Mouse (Mus musculus) spleen, postnatal 36 days (tissue): ENCODE results near the gene Gm28042.
A peak's percentile ranks its signal among the peaks of the same experiment; 100 is the strongest.

Experiments used
- DNase-seq, 2 experiments: peaks; one replicate each; pipeline ENCODE4 v3.0.0; 2022; ENCODE audit warnings: low spot score in 2 of 2, mixed read lengths in 1 of 2

Gene Gm28042

GRCm38 (mm10) chr2:120011462-120012200 lies 15.7 kb upstream of the Gm28042 start:
- DNase-seq, result peak in 1 of 2 experiments; percentile 41

- DNase-seq, result no peak
Observed at GRCm38 (mm10) chr2:120012924-120013323, 14.4 kb upstream of the Gm28042 start.

- DNase-seq, result no peak
Observed at GRCm38 (mm10) chr2:120013831-120014486, 13.3 kb upstream of the Gm28042 start.

GRCm38 (mm10) chr2:120015882-120016281 lies 11.4 kb upstream of the Gm28042 start:
- no peak for DNase-seq

- no peak for DNase-seq
Observed at GRCm38 (mm10) chr2:120017599-120017998, 9.7 kb upstream of the Gm28042 start.

GRCm38 (mm10) chr2:120024337-120024736 lies 3.0 kb upstream of the Gm28042 start:
- no peak for DNase-seq

- no peak for DNase-seq
Observed at GRCm38 (mm10) chr2:120027950-120028331, 648 bp downstream of the Gm28042 start.

GRCm38 (mm10) chr2:120030380-120030779 lies 3.1 kb downstream of the Gm28042 start:
- no peak for DNase-seq

- DNase-seq, result no peak
Observed at GRCm38 (mm10) chr2:120032726-120033467, 5.6 kb downstream of the Gm28042 start, which contains the start of gene Pla2g4b. TSS of gene Pla2g4b (plus strand) at chr2:120033417.

GRCm38 (mm10) chr2:120033726-120034125 lies 6.4 kb downstream of the Gm28042 start:
- no peak for DNase-seq

GRCm38 (mm10) chr2:120037744-120038143 lies 10.5 kb downstream of the Gm28042 start:
- no peak for DNase-seq

- DNase-seq, result no peak
Observed at GRCm38 (mm10) chr2:120040991-120041390, 13.7 kb downstream of the Gm28042 start.

- DNase-seq, result no peak
Observed at GRCm38 (mm10) chr2:120044101-120044603, 16.9 kb downstream of the Gm28042 start.

GRCm38 (mm10) chr2:120044676-120045075 lies 17.4 kb downstream of the Gm28042 start:
- no peak for DNase-seq

- no peak for DNase-seq
Observed at GRCm38 (mm10) chr2:120046486-120047310, 19.4 kb downstream of the Gm28042 start.

GRCm38 (mm10) chr2:120048173-120048572 lies 20.9 kb downstream of the Gm28042 start:
- no peak for DNase-seq

GRCm38 (mm10) chr2:120049632-120050274 lies 22.5 kb downstream of the Gm28042 start:
- DNase-seq, result peak in 1 of 2 experiments; percentile 21

GRCm38 (mm10) chr2:120051405-120051804 lies 24.1 kb downstream of the Gm28042 start:
- no peak for DNase-seq

GRCm38 (mm10) chr2:120054771-120055552 lies 27.7 kb downstream of the Gm28042 start:
- no peak for DNase-seq

- no peak for DNase-seq
Observed at GRCm38 (mm10) chr2:120055923-120056322, 28.6 kb downstream of the Gm28042 start.
